Mouse (Mus musculus) lung, adult 2 months (tissue): ENCODE results near the gene Lingo4. TPM values are rescaled to one million over a fixed set of nuclear protein-coding genes. Genes with fewer than 3 reads are reported as not detected.

ENCODE experiments used
- DNase-seq: peaks from one replicate; pipeline ENCODE4 v3.0.0; 2022
- H3K4me1 ChIP-seq: fragments of 200-500 bp; 2 replicates; pipeline ENCODE4 v1.6.1; 2011; ENCODE audit warnings: low read length; ENCODE audit not compliant: control insufficient read depth, insufficient read depth
- H3K4me3 ChIP-seq: fragments of 200-500 bp; replicated peaks from 2 replicates; pipeline ENCODE3; 2011; ENCODE audit warnings: low read depth, mild to moderate bottlenecking, control low read depth, low read length; ENCODE audit errors: extremely low read depth
- CTCF ChIP-seq: fragments of 200-500 bp; IDR thresholded peaks from 2 replicates; pipeline ENCODE4 v1.5.1; 2011; ENCODE audit warnings: mild to moderate bottlenecking, low read length, control low read depth; ENCODE audit not compliant: insufficient read depth
- POLR2A ChIP-seq: fragments of 200-500 bp; IDR thresholded peaks from 2 replicates; pipeline ENCODE4 v1.6.1; 2011; ENCODE audit warnings: low read depth, mild to moderate bottlenecking, control low read depth, low read length, borderline replicate concordance; ENCODE audit errors: extremely low read depth
- WGBS: fragments of 180-500 bp; shearing (Covaris S2); methylation state at CpG from one replicate; pipeline ENCODE4 v1.1.7; 2018; 5-methylcytosine and 5-hydroxymethylcytosine counted together
- polyA plus RNA-seq: library from polyadenylated mRNA; depleted of rRNA; stranded (reverse); fragments of >200 nt; gene quantifications from 2 replicates; pipeline ENCODE4 v1.2.3, GENCODE M21; 2012

Lingo4 gene
- polyA plus RNA-seq, 1 experiment = 0.12 TPM

DNA sequence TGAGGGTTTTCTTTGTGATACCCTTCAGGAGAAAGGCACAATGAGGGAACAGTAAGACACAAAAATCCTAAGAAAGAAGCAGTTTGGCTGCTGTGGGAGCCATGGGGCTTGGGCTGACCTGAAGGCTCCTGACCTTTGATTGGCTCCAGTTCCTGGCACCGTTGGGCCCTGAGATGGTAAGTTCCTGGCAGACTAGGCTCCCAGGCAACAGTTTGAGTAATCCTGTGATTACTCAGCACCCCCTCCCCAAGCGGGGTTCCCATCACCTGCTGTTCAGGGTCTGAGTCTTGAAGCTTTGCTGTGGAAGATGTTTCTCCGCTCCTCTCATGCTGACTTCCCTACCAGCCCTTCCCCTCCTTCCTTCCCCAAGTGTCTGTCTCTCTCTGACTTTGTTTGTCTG is 14.8 kb upstream of the Lingo4 start:
- TF ChIP-seq POLR2A = no peak
- no peak for TF ChIP-seq CTCF
- no peaks in the 10 kb centered on the region for H3K4me1 ChIP-seq
- 58% methylated on average over 3 of the region's 3 CpGs for WGBS
- DNase-seq = no peak
- no peak overlapping the region for H3K4me3 ChIP-seq

DNA sequence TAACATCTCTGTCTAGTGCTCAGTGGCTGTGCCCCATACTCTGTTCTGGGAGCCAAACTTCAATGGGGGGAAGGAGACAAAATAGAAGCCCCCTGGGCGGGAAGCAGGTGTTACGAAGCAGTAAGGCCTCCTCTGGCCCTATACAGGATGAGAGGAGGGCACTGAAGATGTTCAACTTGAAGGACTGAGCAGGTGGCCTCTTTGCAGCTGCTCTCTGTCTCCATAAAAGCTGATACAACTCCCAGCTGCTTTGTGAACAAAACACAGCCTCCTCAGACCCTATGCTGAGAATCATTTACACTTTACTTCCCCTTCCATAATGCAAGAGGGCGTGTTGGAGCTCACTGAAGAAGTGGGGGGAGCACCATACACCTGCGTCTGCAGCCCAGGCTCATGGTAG is 11.6 kb upstream of the Lingo4 start:
- no peak for TF ChIP-seq POLR2A
- TF ChIP-seq CTCF = no peak
- Histone ChIP-seq H3K4me1 (no peaks in the 10 kb centered on the region), H3K4me3 (no peak overlapping the region)
- no peak for DNase-seq
- WGBS = 57% methylated on average over 4 of the region's 4 CpGs

DNA sequence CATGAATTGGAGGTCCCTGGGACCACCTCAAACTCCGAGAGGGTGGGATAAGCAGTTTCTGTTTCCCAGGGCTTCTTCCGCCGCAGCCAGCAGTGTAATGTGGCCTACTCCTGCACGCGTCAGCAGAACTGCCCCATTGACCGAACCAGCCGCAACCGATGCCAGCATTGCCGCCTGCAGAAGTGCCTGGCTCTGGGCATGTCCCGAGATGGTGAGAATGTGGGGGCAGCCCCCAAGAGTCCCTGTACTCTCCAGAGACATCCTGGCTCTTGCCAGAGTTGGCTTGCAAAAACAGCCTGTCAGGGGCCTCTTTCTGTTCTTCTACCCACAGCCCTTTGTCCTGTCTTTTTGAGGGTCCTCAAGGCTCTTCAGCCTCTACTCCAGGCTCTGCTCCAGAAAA is 10.9 kb upstream of the Lingo4 start:
- DNase-seq = no peak
- 90% methylated on average over 10 of the region's 10 CpGs for WGBS
- H3K4me3 ChIP-seq = no peak overlapping the region
- no peaks in the 10 kb centered on the region for H3K4me1 ChIP-seq
- no peak for TF ChIP-seq CTCF
- TF ChIP-seq POLR2A = no peak

DNA sequence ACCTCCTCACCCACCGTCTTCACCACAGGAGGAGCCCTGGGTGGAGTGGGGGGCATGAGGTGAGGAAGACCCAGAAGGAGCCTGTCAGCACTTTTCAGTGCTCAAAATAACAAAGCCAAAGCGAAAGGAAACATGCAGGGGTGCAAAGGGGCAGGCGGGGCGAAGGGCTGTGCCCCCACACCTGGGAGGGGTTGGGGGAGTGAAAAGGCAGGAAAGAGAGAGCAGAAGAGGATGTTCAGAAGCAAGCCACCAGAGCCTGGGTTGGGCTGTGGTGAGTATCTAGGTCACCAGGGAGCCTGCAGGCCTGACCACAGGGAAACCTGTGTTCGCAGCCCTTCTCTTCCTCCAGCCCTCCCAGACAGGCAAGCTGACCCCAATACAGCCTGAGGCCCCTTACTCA is 10.3 kb upstream of the Lingo4 start:
- Histone ChIP-seq H3K4me3 (no peak overlapping the region), H3K4me1 (no peaks in the 10 kb centered on the region)
- WGBS = 64% methylated on average over 5 of the region's 5 CpGs
- DNase-seq = no peak
- no peak for TF ChIP-seq POLR2A
- TF ChIP-seq CTCF = no peak

DNA sequence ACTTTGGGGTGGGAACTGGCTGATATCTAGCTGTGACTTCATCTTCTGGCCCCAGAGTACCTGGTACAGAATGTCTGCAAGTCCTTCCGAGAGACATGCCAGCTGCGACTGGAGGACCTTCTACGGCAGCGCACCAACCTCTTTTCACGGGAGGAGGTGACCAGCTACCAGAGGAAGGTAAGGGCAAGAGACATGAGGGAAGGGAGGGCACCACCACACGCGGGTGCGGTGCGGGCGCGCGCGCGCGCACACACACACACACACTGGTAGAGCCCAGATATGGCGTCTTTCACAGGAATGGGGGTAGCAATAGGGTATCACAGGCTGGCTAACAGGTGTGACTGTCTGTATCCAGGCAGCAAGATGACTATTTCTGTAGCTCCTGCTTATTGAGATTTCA is 8.9 kb upstream of the Lingo4 start:
- H3K4me3 ChIP-seq = no peak overlapping the region
- TF ChIP-seq CTCF (no peak), POLR2A (no peak)
- 89% methylated on average over 16 of the region's 16 CpGs for WGBS
- DNase-seq = no peak
- H3K4me1 ChIP-seq = no peaks in the 10 kb centered on the region

DNA sequence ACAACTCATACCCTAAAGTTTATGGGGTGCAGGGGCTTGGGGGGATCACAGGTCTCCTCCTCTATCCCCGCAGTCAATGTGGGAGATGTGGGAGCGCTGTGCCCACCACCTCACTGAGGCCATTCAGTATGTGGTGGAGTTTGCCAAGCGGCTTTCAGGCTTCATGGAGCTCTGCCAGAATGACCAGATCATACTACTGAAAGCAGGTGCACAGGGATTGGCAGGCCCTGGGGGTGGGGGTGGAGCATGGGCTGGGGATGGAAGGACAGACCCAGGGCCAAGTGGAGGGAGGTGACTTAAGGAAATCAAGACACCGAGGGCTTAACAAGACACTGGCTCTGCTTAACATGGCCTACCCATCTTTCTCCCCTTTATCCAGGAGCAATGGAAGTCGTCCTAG is 7.3 kb upstream of the Lingo4 start:
- DNase-seq = no peak
- WGBS = 82% methylated on average over 5 of the region's 5 CpGs

DNA sequence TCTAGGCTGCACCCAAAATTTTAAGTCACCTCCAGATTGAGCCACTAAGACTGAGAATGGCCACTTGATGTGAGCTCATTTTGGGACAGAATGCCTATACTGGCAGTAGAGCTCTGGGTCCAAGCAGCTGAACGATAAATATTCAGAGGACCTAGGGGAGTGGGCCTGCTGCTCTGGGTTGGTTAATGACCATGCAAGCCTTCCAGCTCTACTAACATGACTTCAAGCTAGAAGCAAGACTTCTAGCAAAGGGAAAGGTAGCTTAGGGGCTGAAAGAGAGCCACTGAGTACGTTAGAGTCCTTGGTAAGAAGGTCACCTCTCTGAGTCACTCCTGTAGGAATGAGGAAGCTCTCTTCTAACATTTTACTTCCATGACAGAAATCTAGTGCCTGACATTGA is 6.2 kb upstream of the Lingo4 start:
- no peaks in the 10 kb centered on the region for H3K4me1 ChIP-seq
- no peak for DNase-seq
- no peak overlapping the region for H3K4me3 ChIP-seq
- no peak for TF ChIP-seq CTCF
- no peak for TF ChIP-seq POLR2A
- WGBS = 65% methylated on average over 2 of the region's 2 CpGs

More for the DNA sequence above, 7.3 kb upstream of the Lingo4 start:
- Histone ChIP-seq H3K4me3 (no peak overlapping the region), H3K4me1 (no peaks in the 10 kb centered on the region)
- TF ChIP-seq CTCF (no peak), POLR2A (no peak)

DNA sequence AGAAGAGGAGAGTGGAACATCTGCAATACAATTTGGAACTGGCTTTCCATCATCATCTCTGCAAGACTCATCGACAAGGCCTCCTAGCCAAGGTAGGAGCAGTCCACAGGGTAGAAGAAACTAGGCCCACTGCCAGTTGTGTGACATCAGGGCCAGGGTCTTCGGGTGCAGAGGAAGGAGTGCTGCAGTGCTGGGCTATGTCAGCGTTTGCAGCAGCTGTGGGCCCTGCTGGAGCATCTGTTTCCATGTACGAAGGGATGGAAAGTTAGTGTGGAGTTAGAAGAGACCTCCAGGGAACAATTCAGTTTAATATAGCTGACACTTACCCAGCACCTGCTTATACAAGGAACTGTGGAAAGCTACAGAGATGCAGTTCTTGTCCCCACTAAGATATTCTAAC is 5.3 kb upstream of the Lingo4 start:
- WGBS = 64% methylated on average over 4 of the region's 4 CpGs
- Histone ChIP-seq H3K4me1 (no peaks in the 10 kb centered on the region), H3K4me3 (no peak overlapping the region)
- no peak for TF ChIP-seq POLR2A
- TF ChIP-seq CTCF = no peak
- no peak for DNase-seq

DNA sequence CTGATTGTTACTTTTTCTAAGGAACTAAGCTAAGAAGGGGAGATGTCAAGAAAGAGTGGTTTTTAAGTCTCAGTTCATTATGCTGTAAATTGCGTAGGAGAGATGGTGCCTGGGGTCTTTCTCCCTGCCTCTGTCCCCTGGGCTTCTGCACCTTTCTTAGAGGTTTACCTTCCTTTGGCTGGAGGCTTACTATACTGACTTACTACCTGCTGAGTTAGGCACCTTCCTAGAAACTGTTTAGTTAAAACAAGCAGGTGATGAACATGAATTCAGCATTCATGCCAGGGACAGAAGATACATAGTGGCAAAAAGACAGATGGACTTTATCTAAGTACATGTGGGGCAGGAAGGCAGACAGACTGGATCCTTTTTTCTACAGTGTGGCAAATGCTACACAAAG is 2.0 kb upstream of the Lingo4 start:
- no peak overlapping the region for H3K4me3 ChIP-seq
- no peak for DNase-seq
- 90% methylated on average over 1 of the region's 1 CpGs for WGBS
- no peak for TF ChIP-seq CTCF
- TF ChIP-seq POLR2A = no peak
- H3K4me1 ChIP-seq = no peaks in the 10 kb centered on the region

DNA sequence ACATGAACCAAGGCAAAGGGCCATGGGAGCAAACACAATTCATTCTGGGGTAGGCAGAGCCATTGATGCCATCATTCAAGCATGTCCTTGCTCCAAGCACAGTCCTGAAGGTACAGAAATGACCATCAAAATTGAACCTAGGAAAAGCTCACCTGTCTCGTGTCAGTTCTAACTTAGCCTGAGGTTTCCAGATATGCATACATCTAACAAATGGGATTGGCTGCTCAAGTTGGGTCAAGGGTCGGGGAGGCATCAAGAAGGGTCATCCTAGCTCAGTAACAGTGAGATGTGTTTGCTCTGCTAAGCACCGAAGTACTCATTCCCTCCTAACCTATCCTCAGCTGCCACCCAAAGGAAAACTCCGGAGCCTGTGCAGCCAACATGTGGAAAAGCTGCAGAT is 1.5 kb upstream of the Lingo4 start:
- TF ChIP-seq CTCF (no peak), POLR2A (no peak)
- Histone ChIP-seq H3K4me3 (no peak overlapping the region), H3K4me1 (no peaks in the 10 kb centered on the region)
- 75% methylated on average over 4 of the region's 4 CpGs for WGBS
- DNase-seq = no peak
